Mouse (Mus musculus) kidney, postnatal 36 days (tissue): ENCODE measurements around the gene Tesk1.
"Not testable (repeated sequence)": the region's sequence is repeated elsewhere in the genome, so short reads cannot be mapped to it uniquely, and the experiment has no call there.

Experiments
- DNase-seq, 2 experiments: peaks; one replicate each; pipeline ENCODE4 v3.0.0; 2021 to 2022; ENCODE audit warnings: mixed read lengths in 2 of 2

Tesk1 gene

DNA sequence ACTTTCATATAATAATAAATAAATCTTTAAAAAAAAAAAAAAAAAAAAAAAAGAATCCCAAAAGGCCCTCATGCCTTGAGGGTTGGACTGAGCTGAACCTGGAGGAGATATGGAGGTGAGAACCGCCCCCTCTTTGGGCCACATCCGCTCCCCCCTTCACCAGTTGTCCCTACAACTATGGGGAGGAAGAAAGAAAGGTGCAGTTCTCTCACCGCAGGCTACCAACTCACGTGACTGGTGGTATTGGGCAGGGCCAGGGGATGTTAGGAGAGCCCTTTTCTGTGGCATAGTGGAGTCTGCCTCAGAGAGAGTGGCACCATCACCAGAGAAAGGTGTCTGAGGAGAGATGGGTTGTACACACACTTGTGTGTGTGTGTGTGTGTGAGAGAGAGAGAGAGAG is 14.7 kb downstream of the Tesk1 start:
- no peak for DNase-seq

DNA sequence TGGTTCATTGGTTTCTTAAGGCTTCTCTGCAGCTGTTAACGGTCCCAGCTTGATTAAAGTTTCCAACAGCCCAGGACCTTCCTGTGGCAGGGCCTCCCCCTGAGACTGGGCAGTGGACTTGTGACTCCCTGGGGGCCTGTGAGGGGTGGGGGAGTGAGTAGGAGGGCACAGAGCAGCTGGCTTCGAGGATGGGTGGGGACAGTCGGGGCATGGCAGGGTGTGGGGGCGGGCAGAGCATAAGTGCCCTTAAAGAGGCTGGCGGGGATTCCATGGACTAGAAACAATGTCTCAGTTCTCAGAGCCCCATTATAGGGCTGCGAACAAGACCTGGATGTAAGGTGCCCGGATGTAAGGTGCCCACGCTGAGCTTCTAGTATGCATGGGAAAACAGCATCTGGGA is 15.4 kb downstream of the Tesk1 start:
- DNase-seq, result no peak

DNA sequence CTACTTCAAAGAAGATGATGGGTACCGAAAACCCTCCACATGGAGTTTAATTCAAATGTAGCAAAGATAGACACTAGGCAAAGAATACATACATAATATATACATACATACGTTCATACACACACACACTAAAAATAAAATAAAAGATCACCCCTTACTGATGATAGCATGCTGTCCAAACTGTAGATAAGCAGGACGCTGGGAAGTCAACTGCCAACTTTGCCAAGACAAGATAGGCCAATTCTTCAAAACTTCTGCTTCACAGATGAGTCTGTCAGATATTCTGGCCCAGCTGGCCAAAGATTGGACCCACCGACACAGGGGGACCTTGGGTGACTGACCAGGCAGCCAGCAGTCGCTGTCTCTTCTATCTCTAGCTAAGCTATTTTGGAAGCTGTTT is 21.4 kb downstream of the Tesk1 start:
- DNase-seq, result no peak

GRCm38 (mm10) chr4:43465935-43466334 is 24.2 kb downstream of the Tesk1 start:
- DNase-seq, result no peak

GRCm38 (mm10) chr4:43466872-43467271 is 25.1 kb downstream of the Tesk1 start:
- no peak for DNase-seq

GRCm38 (mm10) chr4:43470301-43470700 is 28.6 kb downstream of the Tesk1 start:
- DNase-seq, result no peak

DNA sequence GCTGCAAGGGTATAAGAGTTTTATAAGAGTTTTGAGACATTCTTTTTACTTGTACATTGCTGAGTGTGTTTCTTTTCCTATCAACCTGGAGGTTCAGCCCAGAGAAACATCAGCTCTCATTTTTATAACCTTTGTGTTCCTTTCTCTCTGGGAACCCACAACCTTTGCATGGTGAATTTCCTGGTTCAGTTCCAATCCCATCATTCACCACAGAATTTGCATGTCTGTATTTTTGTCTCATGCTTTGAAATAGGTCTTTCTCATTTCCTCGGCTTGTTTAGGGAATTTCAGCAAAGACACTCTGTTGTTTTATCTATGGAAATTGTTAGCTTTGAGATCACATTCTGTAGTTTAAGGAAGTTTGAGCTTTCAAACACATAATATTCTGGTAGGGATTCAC is 31.9 kb downstream of the Tesk1 start:
- DNase-seq, result no peak

GRCm38 (mm10) chr4:43476604-43477003 is 34.9 kb downstream of the Tesk1 start:
- peak; percentile 46 to 70 for DNase-seq

GRCm38 (mm10) chr4:43477857-43478533 is 36.3 kb downstream of the Tesk1 start:
- peak; percentile 92 to 93 for DNase-seq

GRCm38 (mm10) chr4:43478534-43478858 is 36.8 kb downstream of the Tesk1 start:
- DNase-seq, result no peak

- DNase-seq, result peak; percentile 53 to 88
These were observed 37.4 kb downstream of the Tesk1 start for GRCm38 (mm10) chr4:43478906-43479832.

DNA sequence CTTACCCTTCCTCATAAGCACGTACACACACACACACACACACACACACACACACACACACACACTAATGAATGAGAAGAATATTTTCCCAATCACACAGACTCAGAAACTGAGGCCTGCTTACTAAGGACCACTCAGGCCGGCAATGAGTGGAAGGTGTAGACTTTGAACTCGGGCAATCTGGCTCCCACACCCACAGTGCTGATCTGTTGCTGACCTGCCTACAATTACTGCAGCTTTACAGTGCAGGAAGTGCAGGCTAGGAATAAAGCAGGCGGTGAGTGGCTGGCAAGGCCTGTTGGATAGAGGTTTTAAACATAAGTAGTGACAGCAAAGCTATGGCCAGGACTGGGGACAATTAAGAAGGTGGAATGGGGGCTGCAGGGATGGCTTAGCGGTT is 39.2 kb downstream of the Tesk1 start:
- no peak for DNase-seq

- DNase-seq, result no peak
These were observed 40.2 kb downstream of the Tesk1 start for GRCm38 (mm10) chr4:43481894-43482456.

GRCm38 (mm10) chr4:43482591-43482990 is 40.9 kb downstream of the Tesk1 start:
- DNase-seq, result no peak

DNA sequence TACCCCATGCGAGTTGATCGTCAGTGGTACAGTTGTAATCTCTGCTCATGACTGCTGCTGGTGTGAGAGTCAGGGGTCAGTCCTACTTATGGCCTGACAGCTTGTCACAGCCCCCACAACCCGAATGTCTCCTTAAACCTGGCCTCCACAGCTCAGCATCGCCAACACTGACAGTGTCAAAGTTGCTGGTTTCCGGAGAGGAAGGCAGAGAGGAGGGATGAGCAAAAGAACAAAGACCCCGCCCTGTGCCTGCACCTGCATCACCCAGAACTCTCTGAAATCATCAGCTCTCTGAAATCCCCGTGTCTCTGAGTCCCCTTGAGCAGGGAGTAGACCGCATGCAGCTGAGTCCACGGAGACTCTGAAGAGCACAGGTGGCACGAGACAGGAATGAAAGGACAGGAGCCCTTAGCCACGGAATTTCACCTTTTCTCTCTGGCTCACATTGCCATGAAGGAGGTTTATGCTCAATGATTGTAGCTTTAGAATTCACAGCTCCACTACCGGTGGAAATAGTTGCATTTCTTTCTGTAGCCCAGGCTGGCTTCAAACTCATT is 41.9 kb downstream of the Tesk1 start, which contains the start of gene Sit1:
Gene Sit1, minus strand, starts transcription at position 200 of the 557 bp plus-strand sequence.
- DNase-seq, result no peak

DNA sequence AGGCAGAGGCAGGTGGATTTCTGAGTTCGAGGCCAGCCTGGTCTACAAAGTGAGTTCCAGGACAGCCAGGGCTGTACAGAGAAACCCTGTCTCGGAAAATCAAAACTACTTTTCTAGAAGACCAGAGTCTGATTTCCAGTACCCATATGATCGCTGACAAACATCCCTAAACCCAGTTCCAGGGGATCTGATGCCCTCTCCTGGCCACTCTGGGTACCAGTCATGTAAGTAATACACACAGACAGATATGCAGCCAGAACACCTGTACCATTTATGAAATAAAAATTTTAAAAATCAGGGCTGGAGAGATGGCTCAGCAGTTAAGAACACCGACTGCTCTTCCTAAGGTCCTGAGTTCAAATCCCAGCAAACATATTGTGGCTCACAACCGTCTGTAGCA is 43.9 kb downstream of the Tesk1 start:
- DNase-seq, result not testable (repeated sequence)

DNA sequence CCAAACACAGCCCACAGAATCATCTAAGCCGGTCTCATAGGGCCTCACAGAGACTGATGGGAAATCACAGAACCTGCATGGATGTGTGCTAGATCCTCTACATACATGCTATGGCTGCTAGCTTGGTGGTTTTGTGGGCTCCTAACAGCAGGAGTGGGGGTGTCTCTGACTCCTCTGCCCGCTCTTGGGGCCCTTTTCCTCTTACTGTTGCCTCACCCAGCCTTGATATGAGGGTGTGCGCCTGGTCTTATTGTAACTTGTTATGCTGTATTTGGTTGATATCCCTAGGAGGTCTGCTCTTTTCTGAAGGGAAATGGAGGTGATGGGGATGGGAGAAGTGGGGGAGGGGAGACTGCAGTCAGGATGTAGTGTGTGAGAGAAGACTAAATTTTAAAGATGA is 47.9 kb downstream of the Tesk1 start:
- DNase-seq, result no peak

DNA sequence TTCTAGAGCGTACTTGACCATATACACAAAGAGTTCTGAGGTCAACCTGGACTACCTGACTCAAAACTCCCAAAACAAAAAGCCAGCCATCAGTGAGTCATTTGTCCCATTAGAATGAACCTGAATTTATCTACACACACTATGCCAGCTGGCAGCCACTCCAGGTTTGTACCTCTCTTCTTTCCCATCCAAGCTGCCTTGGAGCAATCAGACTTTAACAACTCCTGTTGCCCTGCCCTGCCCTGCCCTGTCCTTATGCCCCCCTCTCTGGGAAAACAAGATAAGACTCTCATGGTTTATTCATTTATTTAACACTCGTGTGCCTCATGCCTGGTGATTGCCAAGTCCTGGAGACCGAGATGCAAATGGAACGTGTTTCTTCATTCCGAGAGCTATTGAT is 49.1 kb downstream of the Tesk1 start:
- no peak for DNase-seq

GRCm38 (mm10) chr4:43492101-43492820 is 50.5 kb downstream of the Tesk1 start:
- DNase-seq, result no peak

GRCm38 (mm10) chr4:43492821-43493185 is 51.1 kb downstream of the Tesk1 start, which contains the start of gene Ccdc107:
Ccdc107 (plus strand) TSS chr4:43492900.
- DNase-seq, result peak; percentile 94 to 96

- peak; percentile 96 to 98 for DNase-seq
These were observed 51.6 kb downstream of the Tesk1 start for GRCm38 (mm10) chr4:43493186-43493845.

GRCm38 (mm10) chr4:43493846-43494240 is 52.1 kb downstream of the Tesk1 start:
- no peak for DNase-seq
